Mouse (Mus musculus) limb, embryonic 12.5 days (tissue): ENCODE measurements around the gene Rab11a. TPM values are rescaled to one million over a fixed set of nuclear protein-coding genes. Genes with fewer than 3 reads are reported as not detected.
"Not testable (repeated sequence)": the region's sequence is repeated elsewhere in the genome, so short reads cannot be mapped to it uniquely, and the experiment has no call there.

Source experiments
- ATAC-seq: fragments of 200-750 bp; cut with Nextera tagmentation; 2 replicates; pipeline ENCODE4 v1.8.0; 2017; ENCODE audit warnings: low read depth, moderate TSS enrichment; ENCODE audit not compliant: insufficient number of reproducible peaks, insufficient read depth, low FRiP score, low TSS enrichment
- H3K27ac ChIP-seq: fragments of 300-500 bp; sonication (generic); 2 replicates; pipeline ENCODE4 v1.5.1; 2016; ENCODE audit warnings: mild to moderate bottlenecking, moderate library complexity
- H3K27me3 ChIP-seq: fragments of 300-500 bp; sonication (generic); 2 replicates; pipeline ENCODE4 v1.6.1; 2016; ENCODE audit warnings: mild to moderate bottlenecking, moderate library complexity
- H3K36me3 ChIP-seq: fragments of 300-500 bp; sonication (generic); 2 replicates; pipeline ENCODE4 v1.6.1; 2016; ENCODE audit warnings: mild to moderate bottlenecking, moderate library complexity
- H3K4me1 ChIP-seq: fragments of 300-500 bp; sonication (generic); replicated peaks from 2 replicates; pipeline ENCODE4 v1.6.1; 2016
- H3K4me2 ChIP-seq: fragments of 300-500 bp; sonication (generic); 2 replicates; pipeline ENCODE4 v1.6.1; 2016; ENCODE audit warnings: mild to moderate bottlenecking, moderate library complexity
- H3K4me3 ChIP-seq: fragments of 300-500 bp; sonication (generic); replicated peaks from 2 replicates; pipeline ENCODE4 v1.5.1; 2016; ENCODE audit warnings: mild to moderate bottlenecking
- H3K9ac ChIP-seq: fragments of 300-500 bp; sonication (generic); replicated peaks from 2 replicates; pipeline ENCODE4 v1.6.1; 2016; ENCODE audit warnings: mild to moderate bottlenecking, moderate library complexity
- H3K9me3 ChIP-seq: fragments of 300-500 bp; sonication (generic); 2 replicates; pipeline ENCODE4 v1.6.1; 2016; ENCODE audit warnings: mild to moderate bottlenecking, moderate library complexity
- WGBS: fragments of 180-500 bp; shearing (Covaris S2); methylation state at CpG from one replicate; pipeline ENCODE4 v1.1.7; 2016; 5-methylcytosine and 5-hydroxymethylcytosine counted together
- polyA plus RNA-seq: library from polyadenylated mRNA; unstranded; fragments of >200 nt; fragmentation: Nextera tagmentation; extraction: Ambion mirVana; gene quantifications from 2 replicates; pipeline ENCODE4 v1.2.1, GENCODE M21; 2016

Gene Rab11a
- polyA plus RNA-seq, 1 experiment from 2014 or later, result 236 TPM

- no peak overlapping the region for H3K27ac ChIP-seq
- no peaks in the 10 kb centered on the region for H3K27me3 ChIP-seq
- H3K36me3 ChIP-seq, result no peaks in the 10 kb centered on the region
- no peak overlapping the region for H3K4me2 ChIP-seq
- no peaks in the 10 kb centered on the region for H3K9me3 ChIP-seq
- no peak for ATAC-seq
- WGBS, result 60% methylated on average over 1 of the region's 1 CpGs
- no peak overlapping the region for H3K9ac ChIP-seq
- no peaks in the 10 kb centered on the region for H3K4me1 ChIP-seq
- no peak overlapping the region for H3K4me3 ChIP-seq
Observed at GRCm38 (mm10) chr9:64742453-64742852, 4.9 kb upstream of the Rab11a start.

GRCm38 (mm10) chr9:64739001-64739400 lies 1.4 kb upstream of the Rab11a start:
- Histone ChIP-seq H3K27me3 (no peaks in the 10 kb centered on the region), H3K9ac (no peak overlapping the region), H3K27ac (no peak overlapping the region), H3K4me3 (no peak overlapping the region), H3K4me1 (no peaks in the 10 kb centered on the region; the same call in 1 of the 2 replicates), H3K36me3 (no peaks in the 10 kb centered on the region), H3K9me3 (no peaks in the 10 kb centered on the region), H3K4me2 (no peak overlapping the region)
- ATAC-seq, result no peak
- WGBS, result 84% methylated on average over 2 of the region's 2 CpGs

- Histone ChIP-seq H3K4me1 (no peaks in the 10 kb centered on the region; the same call in 1 of the 2 replicates), H3K27me3 (no peaks in the 10 kb centered on the region), H3K4me3 (peak overlapping the region; percentile 98), H3K9ac (peak overlapping the region; percentile 91), H3K27ac (peak overlapping the region; percentile 87), H3K4me2 (peak overlapping the region; percentile 73), H3K36me3 (no peaks in the 10 kb centered on the region), H3K9me3 (no peaks in the 10 kb centered on the region)
- peak; percentile 29; the same call in 1 of the 2 replicates for ATAC-seq
- WGBS, result 1% methylated on average over 31 of the region's 35 CpGs
Observed at GRCm38 (mm10) chr9:64736639-64737405, 736 bp downstream of the Rab11a start.

- Histone ChIP-seq H3K27me3 (no peaks in the 10 kb centered on the region), H3K4me1 (no peaks in the 10 kb centered on the region; the same call in 1 of the 2 replicates), H3K9ac (peak overlapping the region; percentile 91; the same call in 1 of the 2 replicates), H3K4me2 (peak overlapping the region; percentile 73), H3K36me3 (no peaks in the 10 kb centered on the region), H3K27ac (peak overlapping the region; percentile 87; the same call in 1 of the 2 replicates), H3K4me3 (peak overlapping the region; percentile 98), H3K9me3 (no peaks in the 10 kb centered on the region)
- WGBS, result 16% methylated on average over 9 of the region's 9 CpGs
- ATAC-seq, result no peak
Observed at GRCm38 (mm10) chr9:64736076-64736638, 1.4 kb downstream of the Rab11a start.

DNA sequence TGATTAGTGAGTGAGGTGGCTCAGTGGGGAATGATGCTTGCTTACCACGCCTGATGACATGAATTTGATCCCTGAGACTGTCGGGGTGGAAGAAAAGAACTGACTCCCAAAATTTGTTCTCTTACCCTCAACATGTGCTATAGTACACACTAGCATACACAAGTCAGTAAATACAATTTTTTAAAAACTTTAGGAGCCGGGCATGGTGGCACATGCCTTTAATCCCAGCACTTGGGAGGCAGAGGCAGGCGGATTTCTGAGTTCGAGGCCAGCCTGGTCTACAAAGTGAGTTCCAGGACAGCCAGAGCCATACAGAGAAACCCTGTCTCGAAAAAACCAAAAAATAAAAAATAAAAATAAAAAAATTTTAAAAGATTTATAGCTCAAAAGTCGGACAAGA lies 2.6 kb downstream of the Rab11a start:
- H3K9ac ChIP-seq, H3K27me3 ChIP-seq, H3K4me1 ChIP-seq, H3K4me3 ChIP-seq, H3K27ac ChIP-seq, H3K9me3 ChIP-seq, H3K36me3 ChIP-seq, H3K4me2 ChIP-seq, ATAC-seq: not testable (repeated sequence)
- 91% methylated on average over 7 of the region's 7 CpGs for WGBS

- no peaks in the 10 kb centered on the region for H3K36me3 ChIP-seq
- H3K27me3 ChIP-seq, result no peaks in the 10 kb centered on the region
- H3K9ac ChIP-seq, result no peak overlapping the region
- no peak for ATAC-seq
- H3K27ac ChIP-seq, result no peak overlapping the region
- no peak overlapping the region for H3K4me3 ChIP-seq
- 64% methylated on average over 6 of the region's 6 CpGs for WGBS
- H3K4me2 ChIP-seq, result no peak overlapping the region
- H3K4me1 ChIP-seq, result no peaks in the 10 kb centered on the region; the same call in 1 of the 2 replicates
- H3K9me3 ChIP-seq, result no peaks in the 10 kb centered on the region
Observed at GRCm38 (mm10) chr9:64734166-64734565, 3.4 kb downstream of the Rab11a start.

DNA sequence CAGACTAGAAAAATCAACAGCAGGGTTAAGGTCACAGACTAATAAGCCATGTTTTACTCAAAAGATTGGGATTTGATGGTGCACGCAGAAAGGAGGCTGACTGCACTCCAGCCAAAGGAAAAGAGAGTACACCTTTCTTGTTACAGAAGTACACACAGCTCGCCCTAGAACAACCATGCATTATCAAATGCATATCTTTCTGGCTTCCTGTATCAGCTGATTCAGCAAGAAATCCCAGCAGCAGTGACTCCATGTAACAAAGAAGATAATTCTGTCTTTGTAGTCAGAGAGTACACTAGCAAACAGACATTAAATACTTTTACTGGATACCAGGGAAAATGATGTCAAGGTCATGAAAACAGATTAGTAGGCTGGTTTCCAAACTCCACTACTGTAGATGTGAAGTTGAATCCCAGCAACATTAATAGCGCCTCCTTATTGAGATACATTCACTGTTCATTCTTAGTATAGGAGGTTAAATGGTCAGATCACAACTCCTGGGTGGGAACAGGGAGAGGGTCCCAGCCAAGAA lies 6.5 kb downstream of the Rab11a start:
- H3K36me3 ChIP-seq, result peaks cover 21% of the 10 kb centered on the region
- no peak overlapping the region for H3K4me3 ChIP-seq
- no peaks in the 10 kb centered on the region; the same call in 1 of the 2 replicates for H3K4me1 ChIP-seq
- WGBS, result 89% methylated on average over 3 of the region's 3 CpGs
- no peaks in the 10 kb centered on the region for H3K27me3 ChIP-seq
- no peak overlapping the region for H3K4me2 ChIP-seq
- ATAC-seq, result no peak
- H3K27ac ChIP-seq, result no peak overlapping the region
- H3K9ac ChIP-seq, result no peak overlapping the region
- no peaks in the 10 kb centered on the region for H3K9me3 ChIP-seq

DNA sequence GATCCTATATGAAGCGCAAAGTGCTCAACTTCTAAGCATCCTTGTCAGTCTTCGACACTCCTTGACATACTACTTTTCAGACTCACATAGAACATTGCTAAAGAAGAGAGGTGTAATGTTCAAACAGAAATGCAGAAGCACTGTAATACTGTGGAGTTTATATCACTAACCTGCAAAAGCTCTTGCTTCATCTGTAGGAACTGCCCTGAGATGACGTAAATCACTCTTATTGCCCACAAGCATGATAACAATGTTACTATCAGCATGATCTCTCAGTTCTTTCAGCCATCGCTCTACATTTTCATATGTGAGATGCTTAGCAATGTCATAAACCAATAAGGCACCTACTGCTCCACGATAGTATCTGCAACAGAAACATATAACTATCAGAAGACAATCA lies 11.1 kb downstream of the Rab11a start:
- Histone ChIP-seq H3K9me3 (no peaks in the 10 kb centered on the region), H3K27me3 (no peaks in the 10 kb centered on the region), H3K4me3 (no peak overlapping the region), H3K27ac (no peak overlapping the region), H3K9ac (no peak overlapping the region), H3K4me2 (no peak overlapping the region), H3K4me1 (no peaks in the 10 kb centered on the region), H3K36me3 (peaks cover 57% of the 10 kb centered on the region)
- 97% methylated on average over 5 of the region's 5 CpGs for WGBS
- no peak for ATAC-seq

- 75% methylated on average over 5 of the region's 5 CpGs for WGBS
- H3K9me3 ChIP-seq, result no peaks in the 10 kb centered on the region
- H3K36me3 ChIP-seq, result peaks cover 36% of the 10 kb centered on the region; the same call in 1 of the 2 replicates
- H3K9ac ChIP-seq, result no peak overlapping the region
- no peak overlapping the region for H3K4me2 ChIP-seq
- ATAC-seq, result no peak
- no peaks in the 10 kb centered on the region for H3K27me3 ChIP-seq
- no peak overlapping the region for H3K4me3 ChIP-seq
- no peak overlapping the region for H3K27ac ChIP-seq
- no peaks in the 10 kb centered on the region for H3K4me1 ChIP-seq
Observed at GRCm38 (mm10) chr9:64719526-64720163, 17.9 kb downstream of the Rab11a start.

GRCm38 (mm10) chr9:64710291-64710690 lies 27.3 kb downstream of the Rab11a start:
- peaks cover 26% of the 10 kb centered on the region; the same call in 1 of the 2 replicates for H3K36me3 ChIP-seq
- ATAC-seq, H3K9me3 ChIP-seq, H3K27me3 ChIP-seq, H3K9ac ChIP-seq, H3K4me1 ChIP-seq, H3K27ac ChIP-seq, H3K4me3 ChIP-seq, H3K4me2 ChIP-seq: not testable (repeated sequence)
- WGBS, result 91% methylated on average over 5 of the region's 5 CpGs
